Mouse (Mus musculus) MEL (cell line): Measurements from ENCODE around the gene Ppp1r1b.

ENCODE experiments used
- CTCF ChIP-seq, 3 experiments: IDR thresholded peaks in 2 of 3; conservative IDR thresholded peaks in 1 of 3; 2 replicates each; pipeline ENCODE4 v1.5.1; 2011 to 2012; ENCODE audit warnings: low read length in 3 of 3, low read depth in 2 of 3, mild to moderate bottlenecking in 2 of 3, improper control_type of control experiment in 1 of 3, inconsistent platforms in 1 of 3, mixed read lengths in 1 of 3, moderate library complexity in 1 of 3; ENCODE audit not compliant: control insufficient read depth in 1 of 3, insufficient read depth in 1 of 3, poor library complexity in 1 of 3, severe bottlenecking in 1 of 3
- ELF1 ChIP-seq: IDR thresholded peaks from 2 replicates; pipeline ENCODE4 v1.6.1; 2014; ENCODE audit warnings: low read depth, mild to moderate bottlenecking, inconsistent platforms, low read length, improper control_type of control experiment, moderate library complexity
- EP300 ChIP-seq, 2 experiments: IDR thresholded peaks; 2 replicates each; pipeline ENCODE4 v1.6.1; 2011; ENCODE audit warnings: improper control_type of control experiment in 2 of 2, low read length in 2 of 2, low read depth in 1 of 2, mild to moderate bottlenecking in 1 of 2
- MAX ChIP-seq: IDR thresholded peaks from 2 replicates; pipeline ENCODE4 v1.6.1; 2011; ENCODE audit warnings: low read length, improper control_type of control experiment
- POLR2A ChIP-seq, 2 experiments: IDR thresholded peaks; 2 replicates each; pipeline ENCODE4 v1.6.1; 2011 to 2012; ENCODE audit warnings: low read length in 2 of 2, mild to moderate bottlenecking in 2 of 2, control low read depth in 1 of 2, improper control_type of control experiment in 1 of 2, low read depth in 1 of 2, moderate library complexity in 1 of 2; ENCODE audit not compliant: control insufficient read depth in 1 of 2, insufficient read depth in 1 of 2, poor library complexity in 1 of 2
- TCF12 ChIP-seq: IDR thresholded peaks from 2 replicates; pipeline ENCODE4 v1.6.1; 2014; ENCODE audit warnings: low read depth, mild to moderate bottlenecking, inconsistent platforms, low read length, improper control_type of control experiment, moderate library complexity
- USF2 ChIP-seq, 2 experiments: IDR thresholded peaks; 2 replicates each; pipeline ENCODE4 v1.6.1; 2011 to 2012; ENCODE audit warnings: improper control_type of control experiment in 2 of 2, low read length in 2 of 2, borderline replicate concordance in 1 of 2, inconsistent platforms in 1 of 2, low read depth in 1 of 2, mild to moderate bottlenecking in 1 of 2; ENCODE audit not compliant: insufficient read depth in 1 of 2
- ZKSCAN1 ChIP-seq: IDR thresholded peaks from 2 replicates; pipeline ENCODE4 v1.6.1; 2012; ENCODE audit warnings: low read depth, mild to moderate bottlenecking, inconsistent platforms, low read length, improper control_type of control experiment, moderate library complexity

- TF ChIP-seq MAX (no peak), CTCF (IDR thresholded peaks at IDR 0.05 in 2 of 3, conservative IDR thresholded peaks at IDR 0.05 in 1 of 3; ENCODE audit: control insufficient read depth in 1 of 3, insufficient read depth in 1 of 3, low read depth in 2 of 3, low read length in 3 of 3, poor library complexity in 1 of 3, severe bottlenecking in 1 of 3) (no peak), ZKSCAN1 (no peak), POLR2A (IDR thresholded peaks at IDR 0.05; ENCODE audit: control insufficient read depth in 1 of 2, insufficient read depth in 1 of 2, low read depth in 1 of 2, low read length in 2 of 2, poor library complexity in 1 of 2) (no peak), ELF1 (no peak), TCF12 (no peak), EP300 (IDR thresholded peaks at IDR 0.05; ENCODE audit: low read depth in 1 of 2, low read length in 2 of 2) (no peak), USF2 (IDR thresholded peaks at IDR 0.05; ENCODE audit: borderline replicate concordance in 1 of 2, insufficient read depth in 1 of 2, low read depth in 1 of 2, low read length in 2 of 2) (no peak)
These were observed 58.4 kb downstream of the Ppp1r1b start for GRCm38 (mm10) chr11:98406621-98407020.
